30 mouse cellular contexts compared by ENCODE assay signal in the genomic region with DNA sequence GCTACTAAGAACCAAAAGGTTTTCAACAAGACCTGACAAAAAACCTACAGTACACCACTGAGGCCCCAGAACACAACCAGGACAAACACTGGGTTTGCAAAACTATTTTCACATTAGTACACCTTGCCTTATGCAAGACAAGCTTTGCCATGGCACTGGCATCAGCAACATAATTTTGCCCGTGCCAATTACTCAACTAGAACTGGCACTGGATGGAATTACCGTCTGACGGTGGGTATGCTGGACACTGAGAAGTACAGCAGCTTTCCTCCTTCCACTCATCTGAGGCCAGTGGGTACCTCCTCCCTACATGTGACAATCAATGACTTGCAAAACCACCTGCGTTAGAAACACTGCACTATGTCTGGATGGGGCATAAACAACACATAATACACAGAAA. TPM values are rescaled to one million over a fixed set of nuclear protein-coding genes. Genes with fewer than 3 reads are reported as not detected.
DNase-seq lines count a peak whose midpoint lies in the region; ATAC-seq and TF ChIP-seq lines count a peak whose summit lies in the region.
"Had no signal": no experiment of that assay in that cellular context is flagged by ENCODE, and none has a peak within 500 bp of the region (broad histone marks: within the 10 kb centered on the region; RNA-seq: fewer than 3 reads in every experiment).

No protein-coding gene starts in this region.

- no peak overlapping the region for H3K9ac ChIP-seq in hindbrain, embryonic 15.5 days
- no peak overlapping the region for H3K9ac ChIP-seq in hindbrain, embryonic 12.5 days
- H3K9ac ChIP-seq in hindbrain, postnatal 0 days (replicated peaks; ENCODE audit: low read length): no peak overlapping the region
- H3K9ac ChIP-seq: embryonic facial prominence, embryonic 12.5 days; forebrain, embryonic 15.5 days; heart, embryonic 13.5 days; intestine, embryonic 15.5 days; limb, embryonic 13.5 days; liver, embryonic 14.5 days; lung, embryonic 14.5 days; midbrain, embryonic 15.5 days had no signal

- WGBS in hindbrain, embryonic 15.5 days: 72% methylated on average over 4 of the region's 4 CpGs
- WGBS in hindbrain, embryonic 12.5 days: 90% methylated on average over 4 of the region's 4 CpGs
- 66% methylated on average over 4 of the region's 4 CpGs for whole genome bisulfite sequencing in hindbrain, postnatal 0 days

- 0 out of 2 replicates have a peak, but pooled peaks cover 8% of the 10 kb centered on the region for H3K4me1 ChIP-seq in hindbrain, embryonic 15.5 days (replicated peaks)
- H3K4me1 ChIP-seq in hindbrain, embryonic 12.5 days: no peaks in the 10 kb centered on the region
- H3K4me1 ChIP-seq in hindbrain, postnatal 0 days (ENCODE audit: insufficient read depth, low read length): no peaks in the 10 kb centered on the region
- H3K4me1 ChIP-seq: embryonic facial prominence, embryonic 12.5 days; forebrain, embryonic 10.5 days; intestine, embryonic 15.5 days; limb, embryonic 13.5 days; midbrain, embryonic 10.5 days; midbrain, embryonic 15.5 days had no signal

- intact Hi-C loops in left cerebral cortex, postnatal 10 days (cut with DNase I): no loop called here

- DNase-seq in cerebellum, adult 9-11 months: peak; percentile 42
- DNase-seq in cerebellum, postnatal 4 days (ENCODE audit: low spot score in 2 of 2): no peak
- peak; percentile 28 for DNase-seq in fat pad, adult 2 months (ENCODE audit: extremely low read depth, low read depth, low spot score)
- DNase-seq in hindbrain, postnatal 0 days (ENCODE audit: low spot score): no peak
- no peak for DNase-seq in left cerebral cortex, postnatal 10 days (ENCODE audit: extremely low spot score in 1 of 2, low spot score in 2 of 2)
- DNase-seq: adrenal gland, postnatal 25 days; embryo, embryonic 11 days; gastrocnemius, postnatal 25 days; heart, adult 2 months; heart, postnatal 10 days; kidney, adult 2 months; kidney, postnatal 36 days; lung, embryonic 14.5 days; right cerebral cortex, postnatal 4 days; thymus, adult 2 months; thymus, postnatal 36 days had no signal

- no peak for TF ChIP-seq CTCF in hindbrain, postnatal 0 days (IDR thresholded peaks at IDR 0.05; ENCODE audit: low read depth)

- H3K27ac ChIP-seq in hindbrain, embryonic 15.5 days (replicated peaks): peak overlapping the region; percentile 73; the same call in 1 of the 2 replicates
- H3K27ac ChIP-seq in hindbrain, embryonic 12.5 days: no peak overlapping the region
- H3K27ac ChIP-seq in hindbrain, postnatal 0 days: 0 out of 2 replicates have a peak overlapping the region, but pooled peaks have one; percentile 70
- H3K27ac ChIP-seq: embryonic facial prominence, embryonic 12.5 days; forebrain, embryonic 10.5 days; forebrain, embryonic 15.5 days; heart, adult 2 months; heart, embryonic 13.5 days; intestine, embryonic 15.5 days; left cerebral cortex, adult 2 months; limb, embryonic 13.5 days; liver, embryonic 14.5 days; midbrain, embryonic 10.5 days; midbrain, embryonic 15.5 days had no signal

- peaks cover 33% of the 10 kb centered on the region for H3K36me3 ChIP-seq in hindbrain, embryonic 15.5 days
- peaks cover 45% of the 10 kb centered on the region for H3K36me3 ChIP-seq in hindbrain, embryonic 12.5 days
- peaks cover 24% of the 10 kb centered on the region for H3K36me3 ChIP-seq in hindbrain, postnatal 0 days (ENCODE audit: insufficient read depth, low read length)

- no peak for ATAC-seq in hindbrain, embryonic 15.5 days (ENCODE audit: low FRiP score, low read depth)
- no peak for ATAC-seq in hindbrain, embryonic 12.5 days (ENCODE audit: low FRiP score)
- ATAC-seq in hindbrain, postnatal 0 days: 0 out of 2 replicates have a peak, but pooled peaks have one; percentile 6
- ATAC-seq: CD4-positive, CD25-positive, alpha-beta regulatory T cell, adult 4 months; forebrain, embryonic 15.5 days; intestine, embryonic 15.5 days; midbrain, embryonic 15.5 days had no signal

- no peak overlapping the region for H3K4me3 ChIP-seq in hindbrain, embryonic 15.5 days
- no peak overlapping the region for H3K4me3 ChIP-seq in hindbrain, embryonic 12.5 days
- H3K4me3 ChIP-seq in hindbrain, postnatal 0 days (ENCODE audit: low read length): no peak overlapping the region
- H3K4me3 ChIP-seq: embryonic facial prominence, embryonic 12.5 days; forebrain, embryonic 10.5 days; forebrain, embryonic 15.5 days; heart, adult 2 months; heart, embryonic 13.5 days; intestine, embryonic 15.5 days; layer of hippocampus, adult 2 months; left cerebral cortex, adult 2 months; limb, embryonic 13.5 days; midbrain, embryonic 10.5 days; midbrain, embryonic 15.5 days had no signal

- no peaks in the 10 kb centered on the region for H3K27me3 ChIP-seq in hindbrain, embryonic 15.5 days
- no peaks in the 10 kb centered on the region for H3K27me3 ChIP-seq in hindbrain, embryonic 12.5 days
- no peaks in the 10 kb centered on the region for H3K27me3 ChIP-seq in hindbrain, postnatal 0 days (ENCODE audit: insufficient read depth, low read length)
- H3K27me3 ChIP-seq: embryonic facial prominence, embryonic 12.5 days; forebrain, embryonic 15.5 days; heart, embryonic 13.5 days; intestine, embryonic 15.5 days; limb, embryonic 13.5 days; midbrain, embryonic 15.5 days had no signal

- no peaks in the 10 kb centered on the region for H3K9me3 ChIP-seq in hindbrain, embryonic 15.5 days
- no peaks in the 10 kb centered on the region for H3K9me3 ChIP-seq in hindbrain, embryonic 12.5 days (replicated peaks)
- H3K9me3 ChIP-seq in hindbrain, postnatal 0 days (ENCODE audit: low read length): no peaks in the 10 kb centered on the region
- H3K9me3 ChIP-seq: embryonic facial prominence, embryonic 12.5 days; forebrain, embryonic 10.5 days; forebrain, embryonic 15.5 days; heart, embryonic 13.5 days; intestine, embryonic 15.5 days; limb, embryonic 13.5 days; midbrain, embryonic 10.5 days; midbrain, embryonic 15.5 days had no signal

- no peak overlapping the region for H3K4me2 ChIP-seq in hindbrain, embryonic 15.5 days
- H3K4me2 ChIP-seq in hindbrain, embryonic 12.5 days (replicated peaks): no peak overlapping the region
- H3K4me2 ChIP-seq in hindbrain, postnatal 0 days (ENCODE audit: low read depth, low read length): no peak overlapping the region
- H3K4me2 ChIP-seq: embryonic facial prominence, embryonic 12.5 days; forebrain, embryonic 15.5 days; heart, embryonic 13.5 days; intestine, embryonic 15.5 days; limb, embryonic 13.5 days; lung, embryonic 14.5 days; midbrain, embryonic 15.5 days had no signal

RNA-seq across cellular contexts. Expression of gene Wdr37, which starts 49.5 kb away (rescaled TPM):
- 52.1 and 54.1 TPM in 2 replicates for polyA plus RNA-seq in hindbrain, embryonic 15.5 days (2015; fragmentation: Nextera tagmentation; extraction: Ambion mirVana)
- polyA plus RNA-seq in hindbrain, embryonic 12.5 days (2016; fragmentation: Nextera tagmentation; extraction: Ambion mirVana): 56.7 and 62.9 TPM in 2 replicates
- 58.8 and 60.7 TPM in 2 replicates for total RNA-seq in hindbrain, postnatal 0 days (2014; rRNA removed)
- polyA plus RNA-seq in hindbrain, postnatal 0 days (2015; fragmentation: Nextera tagmentation; extraction: Ambion mirVana): 36.9 and 38.3 TPM in 2 replicates
- total RNA-seq in left cerebral cortex, postnatal 10 days (2021): 10 to 100 TPM; 82.0 to 91.6 TPM

Comparison
In these comparisons a context has a peak if more than half of its experiments do, and no peak if none do; other contexts are left out.
1. DNase-seq: peak in cerebellum, adult 9-11 months (single experiment) and fat pad, adult 2 months (single experiment); none in cerebellum, postnatal 4 days (0 of 2), hindbrain, postnatal 0 days (single experiment) and left cerebral cortex, postnatal 10 days (0 of 2).